Mouse (Mus musculus) heart, embryonic 13.5 days (tissue): ENCODE measurements around the gene Lrrc19. TPM values are rescaled to one million over a fixed set of nuclear protein-coding genes. Genes with fewer than 3 reads are reported as not detected.

ENCODE experiments used
- ATAC-seq: fragments of 200-750 bp; cut with Nextera tagmentation; 2 replicates; pipeline ENCODE4 v1.8.0; 2017; ENCODE audit warnings: moderate TSS enrichment; ENCODE audit not compliant: insufficient number of reproducible peaks, low FRiP score, low TSS enrichment; ENCODE audit errors: extremely low read depth
- H3K27ac ChIP-seq: fragments of 300-500 bp; sonication (generic); replicated peaks from 2 replicates; pipeline ENCODE4 v1.5.1; 2015; ENCODE audit warnings: moderate library complexity, mild to moderate bottlenecking, inconsistent platforms
- H3K27me3 ChIP-seq: fragments of 300-500 bp; sonication (generic); replicated peaks from 2 replicates; pipeline ENCODE4 v1.6.1; 2015; ENCODE audit warnings: mild to moderate bottlenecking, inconsistent platforms
- H3K36me3 ChIP-seq: fragments of 300-500 bp; sonication (generic); 2 replicates; pipeline ENCODE4 v1.6.1; 2015; ENCODE audit warnings: mild to moderate bottlenecking, inconsistent platforms
- H3K4me1 ChIP-seq: fragments of 300-500 bp; sonication (generic); 2 replicates; pipeline ENCODE4 v1.6.1; 2015; ENCODE audit warnings: inconsistent platforms
- H3K4me2 ChIP-seq: fragments of 300-500 bp; sonication (generic); 2 replicates; pipeline ENCODE4 v1.6.1; 2015; ENCODE audit warnings: inconsistent platforms, mild to moderate bottlenecking, moderate library complexity
- H3K4me3 ChIP-seq: fragments of 300-500 bp; sonication (generic); 2 replicates; pipeline ENCODE4 v1.5.1; 2015; ENCODE audit warnings: moderate library complexity, mild to moderate bottlenecking, inconsistent platforms
- H3K9ac ChIP-seq: fragments of 300-500 bp; sonication (generic); 2 replicates; pipeline ENCODE4 v1.6.1; 2015; ENCODE audit warnings: inconsistent platforms, mild to moderate bottlenecking, moderate library complexity
- H3K9me3 ChIP-seq: fragments of 300-500 bp; sonication (generic); 2 replicates; pipeline ENCODE4 v1.6.1; 2016; ENCODE audit warnings: inconsistent platforms
- WGBS: fragments of 180-500 bp; shearing (Covaris S2); methylation state at CpG from one replicate; pipeline ENCODE4 v1.1.7; 2015; ENCODE audit warnings: mixed read lengths; 5-methylcytosine and 5-hydroxymethylcytosine counted together
- polyA plus RNA-seq: library from polyadenylated mRNA; unstranded; fragments of >200 nt; fragmentation: Nextera tagmentation; extraction: Ambion mirVana; gene quantifications from 2 replicates; pipeline ENCODE4 v1.2.1, GENCODE M21; 2015

Gene Lrrc19
- polyA plus RNA-seq, 1 experiment from 2014 or later: 0.17 TPM

DNA sequence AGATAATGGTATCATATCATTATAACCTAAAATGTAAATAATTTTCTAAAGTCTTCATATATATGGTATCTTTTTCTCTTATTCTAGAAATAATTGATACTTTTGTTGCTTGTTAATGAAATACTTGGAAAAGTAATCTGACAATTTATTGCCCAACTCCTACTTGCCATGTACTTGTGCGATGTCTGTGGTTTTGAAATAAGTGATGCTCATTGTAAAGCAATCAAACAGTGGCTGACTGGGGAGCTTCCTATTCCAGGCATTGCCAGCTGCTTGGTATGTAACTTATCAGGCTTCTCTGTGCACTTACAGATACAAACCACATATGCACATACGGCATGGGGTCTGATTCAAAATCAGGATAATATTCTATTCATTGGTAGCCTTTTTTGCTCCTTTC lies 29.9 kb downstream of the Lrrc19 start:
- Histone ChIP-seq H3K27me3 (no peaks in the 10 kb centered on the region), H3K36me3 (peaks cover 16% of the 10 kb centered on the region), H3K27ac (no peak overlapping the region), H3K9me3 (no peaks in the 10 kb centered on the region), H3K4me1 (peaks cover 5% of the 10 kb centered on the region), H3K4me2 (no peak overlapping the region), H3K4me3 (no peak overlapping the region), H3K9ac (no peak overlapping the region)
- WGBS: 73% methylated on average over 2 of the region's 2 CpGs
- no peak for ATAC-seq

- H3K27me3 ChIP-seq: no peaks in the 10 kb centered on the region
- under 1% methylated on average over 18 of the region's 18 CpGs for WGBS
- H3K36me3 ChIP-seq: no peaks in the 10 kb centered on the region
- peak overlapping the region; percentile 80 for H3K4me3 ChIP-seq
- H3K9ac ChIP-seq: peak overlapping the region; percentile 90
- no peaks in the 10 kb centered on the region for H3K9me3 ChIP-seq
- peak; percentile 32; the same call in 1 of the 2 replicates for ATAC-seq
- H3K4me2 ChIP-seq: peak overlapping the region; percentile 82
- H3K4me1 ChIP-seq: peaks cover 8% of the 10 kb centered on the region
- H3K27ac ChIP-seq: peak overlapping the region; percentile 66
Measured at GRCm38 (mm10) chr4:94614627-94615006, 35.3 kb downstream of the Lrrc19 start.

DNA sequence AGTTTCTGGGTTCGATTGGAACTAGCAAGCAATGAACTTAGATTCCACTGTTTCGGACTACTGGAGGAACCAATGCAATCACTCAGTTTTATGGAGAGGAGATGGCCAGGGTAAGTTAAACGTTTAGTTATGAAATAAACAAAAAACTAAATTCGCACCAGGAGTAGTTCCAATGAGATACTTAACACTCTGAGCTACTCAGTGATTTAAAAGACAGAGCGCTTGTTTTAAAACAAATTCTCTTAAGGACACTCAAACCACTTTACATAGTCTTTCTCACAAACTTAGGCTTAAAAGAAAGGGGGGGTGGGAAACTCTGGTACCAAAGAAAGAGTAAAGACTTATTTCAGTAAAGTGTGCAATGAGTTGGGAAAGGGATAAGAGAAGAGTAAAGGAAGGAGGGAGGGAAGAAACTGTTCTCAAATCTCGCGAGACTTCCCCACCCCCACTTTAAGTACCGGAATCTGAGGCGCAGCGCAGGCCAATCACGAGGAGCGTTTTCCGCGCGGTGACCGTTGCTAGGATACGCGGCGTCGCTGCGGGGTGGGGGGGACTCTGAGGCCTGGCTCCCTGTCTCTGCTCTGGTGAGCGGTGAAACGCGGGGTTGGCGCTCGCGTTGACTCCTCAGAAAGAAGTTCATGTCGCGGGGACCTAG lies 35.8 kb downstream of the Lrrc19 start, which contains the start of gene Ift74:
Gene Ift74, plus strand, starts transcription at position 520 of the 655 bp plus-strand sequence.
- peak; percentile 96 for ATAC-seq
- WGBS: 3% methylated on average over 29 of the region's 29 CpGs
- Histone ChIP-seq H3K4me1 (peaks cover 8% of the 10 kb centered on the region), H3K9ac (peak within 1 kb of the TSS; percentile 90), H3K4me3 (peak within 1 kb of the TSS; percentile 80), H3K9me3 (no peaks in the 10 kb centered on the region), H3K36me3 (no peaks in the 10 kb centered on the region), H3K4me2 (peak within 1 kb of the TSS; percentile 82), H3K27me3 (no peaks in the 10 kb centered on the region), H3K27ac (peak within 1 kb of the TSS; percentile 68)

GRCm38 (mm10) chr4:94610339-94610738 lies 39.6 kb downstream of the Lrrc19 start:
- H3K27ac ChIP-seq: no peak overlapping the region
- no peak for ATAC-seq

GRCm38 (mm10) chr4:94605591-94605990 lies 44.4 kb downstream of the Lrrc19 start:
- H3K4me2 ChIP-seq: no peak overlapping the region
- no peak overlapping the region for H3K4me3 ChIP-seq
- H3K9me3 ChIP-seq: no peaks in the 10 kb centered on the region
- 84% methylated on average over 2 of the region's 2 CpGs for WGBS
- peaks cover 25% of the 10 kb centered on the region for H3K4me1 ChIP-seq
- no peaks in the 10 kb centered on the region for H3K27me3 ChIP-seq
- H3K27ac ChIP-seq: no peak overlapping the region
- H3K36me3 ChIP-seq: no peaks in the 10 kb centered on the region
- ATAC-seq: no peak
- no peak overlapping the region for H3K9ac ChIP-seq

More at GRCm38 (mm10) chr4:94610339-94610738, 39.6 kb downstream of the Lrrc19 start:
- H3K4me1 ChIP-seq: peaks cover 5% of the 10 kb centered on the region
- no peaks in the 10 kb centered on the region for H3K36me3 ChIP-seq
- no peak overlapping the region for H3K4me2 ChIP-seq
- H3K27me3 ChIP-seq: no peaks in the 10 kb centered on the region
- H3K4me3 ChIP-seq: no peak overlapping the region
- WGBS: 35% methylated on average over 3 of the region's 3 CpGs
- no peaks in the 10 kb centered on the region for H3K9me3 ChIP-seq
- no peak overlapping the region for H3K9ac ChIP-seq

- Histone ChIP-seq H3K9me3 (no peaks in the 10 kb centered on the region), H3K9ac (no peak overlapping the region), H3K4me2 (peak overlapping the region; percentile 80), H3K36me3 (no peaks in the 10 kb centered on the region), H3K4me1 (peaks cover 25% of the 10 kb centered on the region), H3K27me3 (no peaks in the 10 kb centered on the region), H3K27ac (no peak overlapping the region), H3K4me3 (0 out of 2 replicates have a peak overlapping the region, but pooled peaks have one; percentile 100)
- no peak for ATAC-seq
- WGBS: 73% methylated on average over 2 of the region's 2 CpGs
Measured at GRCm38 (mm10) chr4:94604452-94605019, 45.4 kb downstream of the Lrrc19 start.

- under 1% methylated on average over 61 of the region's 61 CpGs for WGBS
- Histone ChIP-seq H3K9me3 (no peaks in the 10 kb centered on the region), H3K27me3 (no peaks in the 10 kb centered on the region), H3K4me3 (peak within 1 kb of the TSS; percentile 100), H3K36me3 (no peaks in the 10 kb centered on the region), H3K9ac (peak within 1 kb of the TSS; percentile 97), H3K4me1 (peaks cover 25% of the 10 kb centered on the region), H3K4me2 (peak within 1 kb of the TSS; percentile 80), H3K27ac (peak within 1 kb of the TSS; percentile 91)
- peak; percentile 97 for ATAC-seq
Measured at GRCm38 (mm10) chr4:94603031-94603629, 46.8 kb downstream of the Lrrc19 start, which contains the start of gene Plaa. Gene Plaa (minus strand): TSS chr4:94603244.

GRCm38 (mm10) chr4:94602496-94603030 lies 47.4 kb downstream of the Lrrc19 start:
- WGBS: under 1% methylated on average over 33 of the region's 33 CpGs
- H3K4me1 ChIP-seq: peaks cover 25% of the 10 kb centered on the region
- no peaks in the 10 kb centered on the region for H3K9me3 ChIP-seq
- peak overlapping the region; percentile 97 for H3K9ac ChIP-seq
- peak; percentile 34; the same call in 1 of the 2 replicates for ATAC-seq
- H3K27me3 ChIP-seq: no peaks in the 10 kb centered on the region
- H3K27ac ChIP-seq: peak overlapping the region; percentile 91
- H3K4me3 ChIP-seq: peak overlapping the region; percentile 100
- peak overlapping the region; percentile 80 for H3K4me2 ChIP-seq
- no peaks in the 10 kb centered on the region for H3K36me3 ChIP-seq

GRCm38 (mm10) chr4:94601395-94601794 lies 48.5 kb downstream of the Lrrc19 start:
- Histone ChIP-seq H3K4me2 (peak overlapping the region; percentile 80), H3K27me3 (no peaks in the 10 kb centered on the region), H3K9ac (no peak overlapping the region), H3K36me3 (no peaks in the 10 kb centered on the region), H3K4me1 (peaks cover 25% of the 10 kb centered on the region), H3K9me3 (no peaks in the 10 kb centered on the region), H3K4me3 (peak overlapping the region; percentile 100; the same call in 1 of the 2 replicates), H3K27ac (no peak overlapping the region)
- no peak for ATAC-seq
- WGBS: 83% methylated on average over 4 of the region's 4 CpGs

DNA sequence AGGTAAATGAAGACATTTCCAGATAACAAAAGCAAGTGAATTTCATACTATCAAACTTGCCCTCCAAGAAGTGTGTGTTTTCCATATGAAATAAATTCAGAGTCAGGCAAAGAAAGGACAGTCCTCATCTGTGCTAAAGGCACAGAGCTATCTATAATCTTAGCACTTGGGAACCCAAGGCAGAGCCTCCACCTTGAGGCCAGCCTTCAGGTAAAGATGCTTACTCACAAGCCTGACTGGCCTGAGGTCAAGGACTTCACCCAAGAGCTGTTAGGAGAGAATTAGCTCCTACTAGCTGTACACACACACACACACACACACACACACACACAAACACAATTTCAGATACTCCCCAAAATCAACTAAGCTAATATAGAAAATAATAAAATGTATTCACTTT lies 57.2 kb downstream of the Lrrc19 start:
- H3K27ac ChIP-seq: no peak overlapping the region
- H3K27me3 ChIP-seq: no peaks in the 10 kb centered on the region
- H3K4me1 ChIP-seq: peaks cover 22% of the 10 kb centered on the region
- no peak overlapping the region for H3K4me3 ChIP-seq
- no peak overlapping the region for H3K4me2 ChIP-seq
- no peaks in the 10 kb centered on the region for H3K9me3 ChIP-seq
- ATAC-seq: no peak
- no peaks in the 10 kb centered on the region for H3K36me3 ChIP-seq
- no peak overlapping the region for H3K9ac ChIP-seq

GRCm38 (mm10) chr4:94591765-94592381 lies 58.1 kb downstream of the Lrrc19 start:
- no peak overlapping the region for H3K27ac ChIP-seq
- no peak overlapping the region for H3K9ac ChIP-seq
- 63% methylated on average over 4 of the region's 4 CpGs for WGBS
- H3K4me3 ChIP-seq: no peak overlapping the region
- H3K27me3 ChIP-seq: no peaks in the 10 kb centered on the region
- no peak for ATAC-seq
- H3K4me1 ChIP-seq: peaks cover 22% of the 10 kb centered on the region
- no peaks in the 10 kb centered on the region; the same call in 1 of the 2 replicates for H3K36me3 ChIP-seq
- no peaks in the 10 kb centered on the region for H3K9me3 ChIP-seq
- H3K4me2 ChIP-seq: no peak overlapping the region
